Mouse (Mus musculus) hematopoietic stem cell, adult 5-6 weeks (primary cell): ENCODE measurements at regions not wholly inside any gene's neighbourhood (a gene's known extent, or its start where the extent isn't known, plus 50 kb on each side); places are given as distances from the start of the nearest gene placed in this dataset.
A peak's percentile ranks its signal among the peaks of the same experiment; 100 is the strongest.

Experiments
- ATAC-seq, 2 experiments: fragments of 125-278 bp in 1 of 2; replicated peaks in 1 of 2; 2 replicates each; pipeline ENCODE4 v1.8.0; 2016 to 2017; ENCODE audit warnings: inconsistent platforms in 2 of 2, mild to moderate bottlenecking in 2 of 2, moderate number of reproducible peaks in 2 of 2, low read depth in 1 of 2, moderate TSS enrichment in 1 of 2; ENCODE audit not compliant: low FRiP score in 2 of 2, poor library complexity in 2 of 2, severe bottlenecking in 2 of 2, insufficient read depth in 1 of 2, low TSS enrichment in 1 of 2

- no peak for ATAC-seq
Observed at GRCm38 (mm10) chr6:55627228-55627627, 53.8 kb downstream of the Neurod6 start.

GRCm38 (mm10) chr6:55620366-55620765 is 60.7 kb downstream of the Neurod6 start:
- no peak for ATAC-seq

- peak; percentile 42 to 45; a peak in 2 of 4 replicates for ATAC-seq
Observed at GRCm38 (mm10) chr6:55617922-55618481, 63.1 kb downstream of the Neurod6 start.

- ATAC-seq = no peak
Observed at GRCm38 (mm10) chr6:55610395-55610794, 70.7 kb downstream of the Neurod6 start.

GRCm38 (mm10) chr6:55609976-55610375 is 71.1 kb downstream of the Neurod6 start:
- ATAC-seq = no peak

GRCm38 (mm10) chr6:55609053-55609452 is 72.0 kb downstream of the Neurod6 start:
- ATAC-seq = peak; percentile 68 to 75; a peak in 3 of 4 replicates

- no peak for ATAC-seq
Observed at GRCm38 (mm10) chr6:55597088-55597487, 84.0 kb downstream of the Neurod6 start.

- ATAC-seq = no peak
Observed at GRCm38 (mm10) chr6:55592126-55592525, 88.9 kb downstream of the Neurod6 start.

GRCm38 (mm10) chr6:55581106-55581505 is 100.0 kb downstream of the Neurod6 start:
- ATAC-seq = no peak

GRCm38 (mm10) chr6:55580036-55580435 is 101.0 kb downstream of the Neurod6 start:
- no peak for ATAC-seq

GRCm38 (mm10) chr6:55579611-55580010 is 101.5 kb downstream of the Neurod6 start:
- no peak for ATAC-seq

GRCm38 (mm10) chr6:55579105-55579504 is 102.0 kb downstream of the Neurod6 start:
- no peak for ATAC-seq

- no peak for ATAC-seq
Observed at GRCm38 (mm10) chr6:55578051-55578450, 103.0 kb downstream of the Neurod6 start.

- no peak for ATAC-seq
Observed at GRCm38 (mm10) chr6:55567521-55567920, 113.5 kb downstream of the Neurod6 start.

GRCm38 (mm10) chr6:55565260-55566209 is 113.8 kb downstream of the Adcyap1r1 start:
- no peak for ATAC-seq

- ATAC-seq = no peak
Observed at GRCm38 (mm10) chr6:55560606-55561005, 108.8 kb downstream of the Adcyap1r1 start.

GRCm38 (mm10) chr6:55559797-55560196 is 108.0 kb downstream of the Adcyap1r1 start:
- ATAC-seq = no peak
